Mouse (Mus musculus) lung, embryonic 15.5 days (tissue): ENCODE data around the gene Cplx3. TPM values are rescaled to one million over a fixed set of nuclear protein-coding genes. Genes with fewer than 3 reads are reported as not detected.

ENCODE experiments used
- ATAC-seq: fragments of 200-750 bp; cut with Nextera tagmentation; 2 replicates; pipeline ENCODE4 v1.8.0; 2017; ENCODE audit warnings: moderate number of reproducible peaks, borderline replicate concordance; ENCODE audit not compliant: low FRiP score, low TSS enrichment; ENCODE audit errors: extremely low read depth
- H3K27ac ChIP-seq: fragments of 300-500 bp; sonication (generic); 2 replicates; pipeline ENCODE4 v1.5.1; 2015; ENCODE audit warnings: moderate library complexity, mild to moderate bottlenecking, inconsistent platforms
- H3K27me3 ChIP-seq: fragments of 300-500 bp; sonication (generic); 2 replicates; pipeline ENCODE4 v1.6.1; 2015; ENCODE audit warnings: inconsistent platforms
- H3K36me3 ChIP-seq: fragments of 300-500 bp; sonication (generic); 2 replicates; pipeline ENCODE4 v1.6.1; 2015; ENCODE audit warnings: inconsistent platforms
- H3K4me1 ChIP-seq: fragments of 300-500 bp; sonication (generic); 2 replicates; pipeline ENCODE4 v1.6.1; 2015; ENCODE audit warnings: inconsistent platforms
- H3K4me2 ChIP-seq: fragments of 300-500 bp; sonication (generic); 2 replicates; pipeline ENCODE4 v1.6.1; 2015; ENCODE audit warnings: inconsistent platforms, mild to moderate bottlenecking, moderate library complexity
- H3K4me3 ChIP-seq: fragments of 300-500 bp; sonication (generic); 2 replicates; pipeline ENCODE4 v1.5.1; 2015; ENCODE audit warnings: mild to moderate bottlenecking, inconsistent platforms
- H3K9ac ChIP-seq: fragments of 300-500 bp; sonication (generic); 2 replicates; pipeline ENCODE4 v1.6.1; 2015; ENCODE audit warnings: inconsistent platforms
- H3K9me3 ChIP-seq: fragments of 300-500 bp; sonication (generic); 2 replicates; pipeline ENCODE4 v1.6.1; 2016; ENCODE audit warnings: inconsistent platforms
- WGBS: fragments of 180-500 bp; shearing (Covaris S2); methylation state at CpG from one replicate; pipeline ENCODE4 v1.1.7; 2015; 5-methylcytosine and 5-hydroxymethylcytosine counted together
- polyA plus RNA-seq: library from polyadenylated mRNA; unstranded; fragments of >200 nt; fragmentation: Nextera tagmentation; extraction: Ambion mirVana; gene quantifications from 2 replicates; pipeline ENCODE4 v1.2.1, GENCODE M21; 2015

Gene Cplx3
- polyA plus RNA-seq, 1 experiment from 2014 or later = not detected

DNA sequence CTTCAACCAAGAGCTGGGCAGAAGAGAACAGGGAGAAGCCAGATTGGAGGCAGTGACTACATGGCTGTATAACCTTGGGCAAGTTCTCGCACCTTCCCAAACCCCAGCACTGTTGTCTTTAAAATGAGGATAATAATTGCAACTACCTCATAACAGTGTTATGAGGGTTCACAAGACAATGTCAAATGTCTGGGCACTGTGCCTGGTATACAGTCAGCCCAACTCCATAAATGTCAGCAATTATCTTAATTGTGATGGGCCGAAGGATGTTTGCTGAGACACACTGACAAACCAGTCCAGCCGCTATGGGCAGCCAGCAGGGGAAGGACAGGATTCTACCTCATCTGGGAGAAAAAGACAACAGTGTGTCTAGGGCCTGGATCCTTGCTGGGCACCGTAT is 8.7 kb upstream of the Cplx3 start:
- H3K9ac ChIP-seq = no peak overlapping the region
- H3K36me3 ChIP-seq = no peaks in the 10 kb centered on the region
- H3K27me3 ChIP-seq = no peaks in the 10 kb centered on the region
- ATAC-seq = no peak
- H3K4me2 ChIP-seq = no peak overlapping the region
- H3K27ac ChIP-seq = no peak overlapping the region
- H3K4me3 ChIP-seq = no peak overlapping the region
- no peaks in the 10 kb centered on the region for H3K9me3 ChIP-seq
- H3K4me1 ChIP-seq = no peaks in the 10 kb centered on the region
- WGBS = 64% methylated on average over 4 of the region's 4 CpGs

GRCm38 (mm10) chr9:57613975-57614374 is 7.9 kb upstream of the Cplx3 start:
- 61% methylated on average over 7 of the region's 7 CpGs for WGBS
- ATAC-seq = no peak
- H3K4me1 ChIP-seq = no peaks in the 10 kb centered on the region

GRCm38 (mm10) chr9:57612587-57612986 is 6.5 kb upstream of the Cplx3 start:
- 57% methylated on average over 7 of the region's 7 CpGs for WGBS
- no peaks in the 10 kb centered on the region for H3K36me3 ChIP-seq
- H3K4me3 ChIP-seq = no peak overlapping the region
- no peak overlapping the region for H3K4me2 ChIP-seq
- no peaks in the 10 kb centered on the region for H3K4me1 ChIP-seq
- H3K9me3 ChIP-seq = no peaks in the 10 kb centered on the region
- no peak for ATAC-seq
- H3K9ac ChIP-seq = no peak overlapping the region
- no peak overlapping the region for H3K27ac ChIP-seq
- no peaks in the 10 kb centered on the region for H3K27me3 ChIP-seq

More at GRCm38 (mm10) chr9:57613975-57614374, 7.9 kb upstream of the Cplx3 start:
- Histone ChIP-seq H3K9me3 (no peaks in the 10 kb centered on the region), H3K27me3 (no peaks in the 10 kb centered on the region), H3K27ac (no peak overlapping the region), H3K9ac (no peak overlapping the region), H3K4me2 (no peak overlapping the region), H3K4me3 (no peak overlapping the region), H3K36me3 (no peaks in the 10 kb centered on the region)

- 47% methylated on average over 3 of the region's 3 CpGs for WGBS
- no peak overlapping the region for H3K9ac ChIP-seq
- ATAC-seq = no peak
- peaks cover 13% of the 10 kb centered on the region; the same call in 1 of the 2 replicates for H3K27me3 ChIP-seq
- no peaks in the 10 kb centered on the region for H3K36me3 ChIP-seq
- no peaks in the 10 kb centered on the region for H3K9me3 ChIP-seq
- H3K4me2 ChIP-seq = no peak overlapping the region
- no peak overlapping the region for H3K27ac ChIP-seq
- no peaks in the 10 kb centered on the region for H3K4me1 ChIP-seq
- no peak overlapping the region for H3K4me3 ChIP-seq
Observed at GRCm38 (mm10) chr9:57610359-57610826, 4.3 kb upstream of the Cplx3 start.

- Histone ChIP-seq H3K27me3 (peaks cover 13% of the 10 kb centered on the region; the same call in 1 of the 2 replicates), H3K4me3 (no peak overlapping the region), H3K36me3 (no peaks in the 10 kb centered on the region), H3K9me3 (no peaks in the 10 kb centered on the region), H3K27ac (no peak overlapping the region), H3K9ac (no peak overlapping the region), H3K4me1 (no peaks in the 10 kb centered on the region), H3K4me2 (no peak overlapping the region)
- WGBS = 35% methylated on average over 3 of the region's 3 CpGs
- no peak for ATAC-seq
Observed at GRCm38 (mm10) chr9:57609803-57610202, 3.7 kb upstream of the Cplx3 start.

DNA sequence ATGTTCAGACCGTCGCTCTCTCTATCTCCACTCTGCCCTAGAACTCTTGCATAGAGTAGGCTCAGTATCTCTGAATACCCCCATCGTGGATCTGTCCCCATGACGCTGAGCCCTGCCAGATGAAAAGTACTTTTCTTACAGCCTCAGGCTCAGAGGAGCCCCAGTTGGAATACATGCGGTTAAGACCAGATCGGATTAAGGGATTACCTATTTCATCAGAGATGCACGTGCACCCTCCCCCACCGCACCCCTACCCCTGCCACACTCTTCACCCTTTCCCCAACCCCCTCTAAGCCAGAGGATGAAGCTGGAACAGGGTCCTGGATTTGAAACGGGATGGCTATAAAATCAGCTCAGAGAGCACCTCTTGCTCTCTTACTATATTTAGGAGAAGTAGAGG is 578 bp downstream of the Cplx3 start:
- H3K36me3 ChIP-seq = no peaks in the 10 kb centered on the region
- ATAC-seq = no peak
- 15% methylated on average over 9 of the region's 9 CpGs for WGBS
- no peak overlapping the region for H3K4me3 ChIP-seq
- peaks cover 13% of the 10 kb centered on the region; the same call in 1 of the 2 replicates for H3K27me3 ChIP-seq
- no peak overlapping the region for H3K4me2 ChIP-seq
- no peak overlapping the region for H3K9ac ChIP-seq
- H3K4me1 ChIP-seq = peaks cover 6% of the 10 kb centered on the region
- no peak overlapping the region for H3K27ac ChIP-seq
- no peaks in the 10 kb centered on the region for H3K9me3 ChIP-seq

- H3K4me2 ChIP-seq = no peak overlapping the region
- H3K9ac ChIP-seq = no peak overlapping the region
- no peaks in the 10 kb centered on the region for H3K9me3 ChIP-seq
- WGBS = 65% methylated on average over 4 of the region's 4 CpGs
- no peak for ATAC-seq
- H3K4me1 ChIP-seq = peaks cover 7% of the 10 kb centered on the region
- no peaks in the 10 kb centered on the region for H3K36me3 ChIP-seq
- no peak overlapping the region for H3K4me3 ChIP-seq
- H3K27me3 ChIP-seq = peaks cover 13% of the 10 kb centered on the region; the same call in 1 of the 2 replicates
- H3K27ac ChIP-seq = no peak overlapping the region
Observed at GRCm38 (mm10) chr9:57604875-57605274, 1.2 kb downstream of the Cplx3 start.

DNA sequence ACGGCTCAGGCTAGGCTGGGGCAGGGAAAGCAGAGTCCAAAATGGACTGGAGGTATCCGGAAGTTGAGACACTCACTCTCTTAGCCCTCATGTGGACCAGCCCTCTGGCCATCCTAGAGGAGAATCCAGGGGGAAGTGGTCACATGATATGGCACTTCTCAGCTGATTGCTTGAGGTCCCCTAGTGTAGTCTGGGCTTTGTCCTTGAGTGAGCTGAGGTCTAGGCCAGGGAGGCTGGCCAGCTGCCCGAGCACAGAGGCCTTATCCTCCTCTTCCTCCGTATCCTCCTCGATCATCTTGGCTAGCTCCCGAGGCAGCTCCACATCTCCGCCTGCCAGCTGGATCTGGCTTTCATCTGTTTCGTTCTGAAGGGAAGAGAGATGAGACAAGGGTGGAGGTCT is 4.0 kb downstream of the Cplx3 start:
- 37% methylated on average over 8 of the region's 8 CpGs for WGBS
- ATAC-seq = no peak
- H3K27me3 ChIP-seq = peaks cover 13% of the 10 kb centered on the region; the same call in 1 of the 2 replicates

GRCm38 (mm10) chr9:57601353-57601706 is 4.8 kb downstream of the Cplx3 start:
- Histone ChIP-seq H3K36me3 (no peaks in the 10 kb centered on the region), H3K27me3 (peaks cover 8% of the 10 kb centered on the region; the same call in 1 of the 2 replicates), H3K9ac (no peak overlapping the region), H3K4me2 (no peak overlapping the region), H3K4me1 (peaks cover 7% of the 10 kb centered on the region), H3K4me3 (no peak overlapping the region), H3K9me3 (no peaks in the 10 kb centered on the region), H3K27ac (no peak overlapping the region)
- 13% methylated on average over 2 of the region's 2 CpGs for WGBS
- ATAC-seq = no peak

More for the DNA sequence above, 4.0 kb downstream of the Cplx3 start:
- Histone ChIP-seq H3K9ac (no peak overlapping the region), H3K4me2 (no peak overlapping the region), H3K27ac (no peak overlapping the region), H3K36me3 (no peaks in the 10 kb centered on the region), H3K4me3 (no peak overlapping the region), H3K9me3 (no peaks in the 10 kb centered on the region), H3K4me1 (peaks cover 7% of the 10 kb centered on the region)

DNA sequence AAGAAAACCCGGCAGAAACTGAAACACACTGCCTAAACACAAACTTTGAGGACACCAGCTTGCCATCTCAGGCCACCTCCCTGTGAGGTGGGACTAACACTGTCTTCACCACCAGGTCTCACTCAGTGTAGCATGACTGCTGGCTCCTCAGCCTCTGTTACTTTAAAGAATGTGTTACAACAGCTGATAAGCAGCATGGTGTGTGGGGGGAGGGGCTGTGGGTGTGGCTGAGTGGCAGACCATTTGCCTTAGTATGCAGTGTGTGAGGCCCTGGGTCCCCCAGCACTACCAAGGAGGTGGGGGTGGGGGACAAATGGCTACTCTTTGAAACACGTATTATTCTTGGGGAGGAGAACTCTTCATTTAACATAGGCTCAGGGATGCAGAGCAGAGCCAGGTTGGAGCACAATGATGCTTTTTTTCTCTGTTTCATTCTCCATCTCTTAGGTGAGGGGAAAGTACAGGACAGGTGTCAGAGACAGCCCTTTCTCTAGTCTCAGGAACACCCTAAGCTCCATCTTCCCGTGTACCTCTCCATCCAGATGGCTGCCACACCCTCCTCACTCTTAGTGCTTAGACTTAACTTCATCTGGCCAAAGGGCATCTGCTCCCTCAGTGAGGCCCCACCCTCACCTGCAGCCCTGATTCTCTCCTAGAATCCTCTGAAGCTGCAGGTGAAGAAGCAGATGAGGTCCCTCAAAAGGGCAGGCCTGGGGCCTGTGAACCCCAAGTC is 5.3 kb downstream of the Cplx3 start:
- Histone ChIP-seq H3K4me1 (peaks cover 7% of the 10 kb centered on the region), H3K9ac (no peak overlapping the region), H3K4me2 (no peak overlapping the region), H3K27ac (no peak overlapping the region), H3K27me3 (peaks cover 3% of the 10 kb centered on the region; the same call in 1 of the 2 replicates), H3K36me3 (no peaks in the 10 kb centered on the region), H3K9me3 (no peaks in the 10 kb centered on the region), H3K4me3 (no peak overlapping the region)
- 2% methylated on average over 3 of the region's 3 CpGs for WGBS
- ATAC-seq = peak; percentile 31; the same call in 1 of the 2 replicates

DNA sequence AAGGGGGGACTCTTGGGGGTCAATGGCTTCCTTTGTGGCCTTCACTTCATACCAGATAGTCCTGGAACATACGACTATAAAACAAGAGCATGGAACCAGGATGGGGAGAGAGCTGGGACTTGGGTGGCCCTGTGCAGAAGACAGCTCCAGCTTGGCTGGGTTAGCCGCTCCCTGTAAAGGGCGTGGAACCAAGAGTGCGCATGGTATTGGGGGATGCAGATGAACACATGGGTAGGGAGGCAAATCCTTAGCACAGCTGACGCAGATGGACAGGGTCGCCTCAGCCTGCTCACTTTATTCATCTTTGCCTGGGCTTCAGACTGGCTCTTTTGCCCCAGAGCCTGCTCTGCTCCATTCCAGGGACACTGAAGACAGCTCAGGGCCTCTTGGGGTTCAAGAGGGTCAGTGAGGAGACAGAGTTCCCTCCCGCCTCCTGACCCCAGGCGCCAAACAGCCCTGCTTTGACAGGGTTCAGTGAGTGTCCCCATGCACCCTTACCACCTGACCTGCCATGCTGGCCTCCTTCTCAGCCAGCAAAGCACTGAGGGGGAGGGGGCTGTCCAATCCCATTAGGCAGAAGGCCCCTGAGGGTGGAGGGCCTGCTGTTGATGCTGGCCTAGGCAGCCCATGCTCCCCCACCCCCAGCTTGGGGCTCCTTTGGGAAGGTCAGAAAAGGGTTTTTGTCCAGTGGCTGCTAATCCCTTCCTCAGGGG is 7.1 kb downstream of the Cplx3 start:
- no peak overlapping the region for H3K9ac ChIP-seq
- H3K36me3 ChIP-seq = peaks cover 9% of the 10 kb centered on the region; the same call in 1 of the 2 replicates
- WGBS = 56% methylated on average over 8 of the region's 8 CpGs
- H3K27ac ChIP-seq = no peak overlapping the region
- no peak for ATAC-seq
- no peak overlapping the region for H3K4me3 ChIP-seq
- no peaks in the 10 kb centered on the region for H3K27me3 ChIP-seq
- no peak overlapping the region for H3K4me2 ChIP-seq
- peaks cover 7% of the 10 kb centered on the region for H3K4me1 ChIP-seq
- H3K9me3 ChIP-seq = no peaks in the 10 kb centered on the region

DNA sequence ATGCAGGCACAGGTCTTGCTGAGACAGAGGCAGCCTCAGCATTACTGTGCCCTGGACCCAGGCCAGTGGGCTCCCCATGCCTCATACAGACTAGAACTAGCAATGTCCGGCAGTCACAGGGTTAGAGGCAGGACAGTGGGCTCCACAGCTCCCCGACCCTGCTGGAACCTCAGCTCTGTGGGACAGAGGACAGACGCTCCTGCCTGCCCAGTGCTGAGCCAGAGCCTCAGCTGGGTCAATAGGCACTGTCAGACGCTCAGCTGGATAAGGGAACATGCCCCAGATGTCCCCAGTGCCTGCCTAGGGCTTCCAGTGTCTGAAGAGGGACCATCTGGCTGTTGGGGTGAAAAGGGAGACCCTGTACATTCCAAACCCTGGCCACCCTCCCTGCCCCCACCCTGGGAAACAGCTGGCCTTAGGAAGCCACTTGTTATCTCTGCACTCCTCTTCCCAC is 8.1 kb downstream of the Cplx3 start:
- H3K9ac ChIP-seq = no peak overlapping the region
- no peak overlapping the region for H3K4me3 ChIP-seq
- no peak overlapping the region for H3K27ac ChIP-seq
- no peak overlapping the region for H3K4me2 ChIP-seq
- peaks cover 7% of the 10 kb centered on the region for H3K4me1 ChIP-seq
- no peaks in the 10 kb centered on the region for H3K27me3 ChIP-seq
- H3K36me3 ChIP-seq = peaks cover 15% of the 10 kb centered on the region
- WGBS = 18% methylated on average over 4 of the region's 4 CpGs
- no peak for ATAC-seq
- no peaks in the 10 kb centered on the region for H3K9me3 ChIP-seq
